Mouse (Mus musculus): ENCODE data around the gene Acot12. TPM values are rescaled to one million over a fixed set of nuclear protein-coding genes. Genes with fewer than 3 reads are reported as not detected.

Acot12 gene
- polyA plus RNA-seq, 1 experiment from 2014 or later, result 0.30 TPM

Small RNA genes lying within 50 kb of the gene (microRNA-seq; reads per million reads assigned to microRNA genes)
- not detected for gene Gm27656

Other genes starting within 250 kb of the Acot12 start
- gene Zcchc9, start 66.2 kb downstream of the Acot12 start, polyA plus RNA-seq (2014; fragmentation: Nextera tagmentation; extraction: Ambion mirVana), result 23.6 and 26.3 TPM in 2 replicates
- gene Ckmt2, start 135.4 kb downstream of the Acot12 start, polyA plus RNA-seq (2014; fragmentation: Nextera tagmentation; extraction: Ambion mirVana), result 30.1 and 32.2 TPM in 2 replicates

Data from heart, embryonic 14.5 days (tissue).